Mouse (Mus musculus): ENCODE results near the gene Methig1. TPM values are rescaled to one million over a fixed set of nuclear protein-coding genes. Genes with fewer than 3 reads are reported as not detected.

The Methig1 gene
- total and polyA plus RNA-seq, 3 experiments: not detected

- no peak overlapping the region for H3K4me2 ChIP-seq (ENCODE audit: insufficient read depth, low read depth, poor library complexity, severe bottlenecking)
- TF ChIP-seq NELFE (IDR thresholded peaks at IDR 0.05; ENCODE audit: low read depth, low read length): no peak
- TF ChIP-seq ZC3H11A (IDR thresholded peaks at IDR 0.05; ENCODE audit: low read depth, low read length): no peak
- no peak for TF ChIP-seq ELF1 (IDR thresholded peaks at IDR 0.05; ENCODE audit: low read depth, low read length)
- no peak for TF ChIP-seq JUND (conservative IDR thresholded peaks at IDR 0.05; ENCODE audit: low read depth, low read length)
- no peak for TF ChIP-seq TCF12 (IDR thresholded peaks at IDR 0.05; ENCODE audit: low read depth, low read length)
- no peak for TF ChIP-seq UBTF (IDR thresholded peaks at IDR 0.05; ENCODE audit: low read depth, low read length)
- TF ChIP-seq RAD21 (IDR thresholded peaks at IDR 0.05; ENCODE audit: low read depth, low read length): no peak
- no peak for TF ChIP-seq E2F4 (IDR thresholded peaks at IDR 0.05; ENCODE audit: insufficient replicate concordance, low read depth, low read length)
- no peak for TF ChIP-seq MAFK (IDR thresholded peaks at IDR 0.05; ENCODE audit: insufficient replicate concordance, low read length)
- no peak for TF ChIP-seq SMC3 (IDR thresholded peaks at IDR 0.05; ENCODE audit: low read depth, low read length)
- TF ChIP-seq MEF2A (IDR thresholded peaks at IDR 0.05; ENCODE audit: borderline replicate concordance, low read depth, low read length): no peak
- TF ChIP-seq IRF4 (IDR thresholded peaks at IDR 0.05; ENCODE audit: low read depth, low read length): no peak
- H3K4me1 ChIP-seq (ENCODE audit: control insufficient read depth in 1 of 2, insufficient read depth in 2 of 2): no peaks in the 10 kb centered on the region
- H3K27ac ChIP-seq (ENCODE audit: insufficient read depth, low read depth): no peak overlapping the region
- H3K4me3 ChIP-seq (replicated peaks in 1 of 3; ENCODE audit: low read depth in 2 of 3, low read length in 2 of 3, poor library complexity in 1 of 3): no peak overlapping the region
- H3K27me3 ChIP-seq (replicated peaks): no peaks in the 10 kb centered on the region
- no peaks in the 10 kb centered on the region for H3K79me2 ChIP-seq (replicated peaks; ENCODE audit: control insufficient read depth, extremely low read depth, insufficient read depth, poor library complexity, severe bottlenecking)
- no peak for DNase-seq (ENCODE audit: extremely low read depth)
- no peak overlapping the region for H3K9ac ChIP-seq (ENCODE audit: insufficient read depth, low read depth)
- dilution Hi-C loops (cut with MboI; ENCODE audit: extremely low pct_ligation_motif_present, extremely low pct_unique_long_range_greater_than_20kb, low sequenced_read_pairs) (no loop called here), in situ Hi-C loops (cut with MboI; ENCODE audit: low pct_ligation_motif_present, low pct_unique_long_range_greater_than_20kb, low sequenced_read_pairs) (no loop called here)
- peaks cover 48 to 99% of the 10 kb centered on the region in 2 experiments for H3K36me3 ChIP-seq (replicated peaks in 1 of 2; ENCODE audit: control insufficient read depth in 1 of 2, insufficient read depth in 1 of 2, low read length in 1 of 2)
- no peaks in the 10 kb centered on the region for H3K9me3 ChIP-seq (replicated peaks; ENCODE audit: low read length)
Measured at GRCm38 (mm10) chr15:100400592-100401250, 47.8 kb downstream of the Methig1 start.

GRCm38 (mm10) chr15:100401811-100402210 is 48.9 kb downstream of the Methig1 start:
- no peaks in the 10 kb centered on the region for H3K9me3 ChIP-seq (replicated peaks; ENCODE audit: low read length)
- H3K4me1 ChIP-seq (ENCODE audit: control insufficient read depth in 1 of 2, insufficient read depth in 2 of 2): no peaks in the 10 kb centered on the region
- H3K4me2 ChIP-seq (ENCODE audit: insufficient read depth, low read depth, poor library complexity, severe bottlenecking): no peak overlapping the region
- H3K79me2 ChIP-seq (replicated peaks; ENCODE audit: control insufficient read depth, extremely low read depth, insufficient read depth, poor library complexity, severe bottlenecking): no peaks in the 10 kb centered on the region
- TF ChIP-seq POLR2AphosphoS2 (IDR thresholded peaks at IDR 0.05; ENCODE audit: low read depth, low read length) (no peak), PAX5 (IDR thresholded peaks at IDR 0.05; ENCODE audit: low read length) (no peak), IRF4 (IDR thresholded peaks at IDR 0.05; ENCODE audit: low read depth, low read length) (no peak)
- H3K27me3 ChIP-seq (replicated peaks): no peaks in the 10 kb centered on the region
- DNase-seq (ENCODE audit: extremely low read depth): no peak
- dilution Hi-C loops (cut with MboI; ENCODE audit: extremely low pct_ligation_motif_present, extremely low pct_unique_long_range_greater_than_20kb, low sequenced_read_pairs) (no loop called here), in situ Hi-C loops (cut with MboI; ENCODE audit: low pct_ligation_motif_present, low pct_unique_long_range_greater_than_20kb, low sequenced_read_pairs) (no loop called here)
- H3K27ac ChIP-seq (ENCODE audit: insufficient read depth, low read depth): no peak overlapping the region
- H3K36me3 ChIP-seq (replicated peaks in 1 of 2; ENCODE audit: control insufficient read depth in 1 of 2, insufficient read depth in 1 of 2, low read length in 1 of 2): peaks cover 50 to 95% of the 10 kb centered on the region in 2 experiments
- H3K9ac ChIP-seq (ENCODE audit: insufficient read depth, low read depth): no peak overlapping the region
- H3K4me3 ChIP-seq (replicated peaks in 1 of 3; ENCODE audit: low read depth in 2 of 3, low read length in 2 of 3, poor library complexity in 1 of 3): no peak overlapping the region

Measured in CH12.LX (cell line).